Mouse (Mus musculus): ENCODE measurements around the gene Gas7.

Gene Gas7

GRCm38 (mm10) chr11:67535703-67536102 lies 80.5 kb downstream of the Gas7 start:
- no peak for DNase-seq

DNA sequence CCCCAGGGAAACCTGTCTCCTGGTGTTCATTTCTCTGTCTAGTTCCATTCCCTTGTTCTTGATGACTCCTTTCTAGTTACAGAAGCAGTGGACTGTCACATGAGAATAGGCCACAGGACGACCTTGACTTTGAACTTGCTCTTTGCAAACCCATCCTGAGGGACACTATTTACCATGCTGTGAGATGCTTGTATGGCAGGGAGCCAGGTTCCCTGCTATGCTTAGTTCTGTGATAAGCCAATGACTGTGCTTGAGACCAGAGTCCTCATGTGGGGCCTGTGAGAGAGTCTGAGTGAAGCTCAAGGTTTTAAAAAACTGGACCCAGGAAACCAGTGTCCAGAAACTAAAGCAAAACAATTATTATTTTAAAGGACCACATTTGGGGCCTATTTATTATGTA lies 81.2 kb downstream of the Gas7 start:
- no peak for DNase-seq

GRCm38 (mm10) chr11:67537353-67537752 lies 82.1 kb downstream of the Gas7 start:
- DNase-seq: no peak

DNA sequence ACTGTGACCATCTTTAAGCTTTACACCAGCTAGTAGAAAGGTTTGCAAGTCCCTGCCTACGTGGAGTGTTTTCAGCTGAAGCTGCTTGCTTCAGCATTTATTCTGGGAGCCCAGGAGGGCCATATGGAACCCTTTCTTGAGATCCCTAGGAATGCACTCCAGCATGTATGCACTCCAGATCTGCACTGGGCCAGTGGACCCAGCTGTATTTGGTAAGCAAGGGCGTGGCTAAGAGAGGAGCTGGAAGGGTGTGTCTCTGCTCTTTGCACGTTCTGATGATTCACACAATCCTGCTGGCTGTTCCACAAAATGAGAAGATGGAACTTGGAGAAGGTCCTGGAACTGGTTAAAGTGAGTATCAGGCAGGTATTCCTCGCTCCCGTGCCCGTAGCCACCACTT lies 83.3 kb downstream of the Gas7 start:
- DNase-seq: peak in 1 of 2 experiments; percentile 45

- peak in 1 of 2 experiments; percentile 28 for DNase-seq
These were observed 89.6 kb downstream of the Gas7 start for GRCm38 (mm10) chr11:67544656-67545432.

DNA sequence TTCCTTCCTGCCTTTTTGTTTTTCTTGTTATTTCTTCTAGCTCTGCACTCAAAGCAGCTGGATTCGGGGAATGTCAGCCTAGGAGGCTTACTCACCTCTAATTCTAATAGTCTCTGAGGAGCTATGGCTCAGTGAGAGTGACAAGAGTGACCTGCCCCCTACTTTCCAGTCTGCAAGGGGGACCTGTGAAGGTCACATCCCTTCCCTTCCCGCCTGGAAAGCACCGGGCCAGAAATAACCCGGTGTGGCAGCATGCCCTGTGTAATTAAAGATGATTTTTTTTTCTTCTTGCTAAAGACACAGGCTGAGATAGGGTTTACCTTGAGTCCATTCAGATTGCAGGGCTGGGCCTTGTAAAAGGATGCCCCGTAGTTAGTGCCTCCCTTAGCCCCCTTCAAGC lies 91.3 kb downstream of the Gas7 start:
- peak in 1 of 2 experiments; percentile 20 for DNase-seq

- no peak for DNase-seq
These were observed 94.1 kb downstream of the Gas7 start for GRCm38 (mm10) chr11:67549306-67549705.

DNA sequence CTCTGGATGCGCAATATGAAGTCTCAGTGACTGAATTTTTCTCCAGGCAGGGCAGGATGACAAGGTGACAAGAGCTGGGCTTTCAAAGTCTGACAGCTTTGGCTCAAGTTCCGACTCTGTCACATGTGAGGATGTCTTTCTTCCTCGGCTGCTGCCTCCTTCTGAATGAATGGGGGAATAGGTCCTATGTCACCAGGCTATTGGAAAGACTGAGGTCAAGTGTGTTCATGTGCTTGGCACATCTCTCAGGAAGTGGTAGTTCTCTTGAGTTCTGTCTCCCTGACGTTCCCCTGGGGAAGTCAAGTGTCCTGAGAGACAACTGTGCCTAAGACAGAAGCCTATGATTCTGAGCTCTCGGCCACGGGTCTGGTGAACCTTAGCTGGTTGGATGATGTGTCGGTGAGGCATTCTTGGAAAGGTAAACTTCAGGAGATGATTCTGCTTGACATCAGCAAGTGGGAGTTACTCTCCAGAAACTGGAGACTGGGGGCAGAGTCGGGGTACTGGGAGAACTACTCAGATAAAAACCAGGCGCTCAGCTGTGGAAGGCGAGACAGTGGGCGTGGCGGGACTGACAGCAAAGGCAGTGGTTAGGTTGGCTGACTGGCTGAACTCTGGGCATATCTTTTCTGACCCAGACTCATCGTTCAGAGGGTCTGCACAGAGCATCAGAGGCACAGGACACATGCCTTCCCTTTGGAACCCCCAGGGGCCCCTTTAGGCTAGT lies 94.7 kb downstream of the Gas7 start:
- peak in 1 of 2 experiments; percentile 37 for DNase-seq

GRCm38 (mm10) chr11:67552400-67552799 lies 97.2 kb downstream of the Gas7 start:
- DNase-seq: no peak

- no peak for DNase-seq
These were observed 99.0 kb downstream of the Gas7 start for GRCm38 (mm10) chr11:67554276-67554675.

GRCm38 (mm10) chr11:67556360-67556759 lies 101.1 kb downstream of the Gas7 start:
- DNase-seq: no peak

- DNase-seq: peak; percentile 53 to 72
These were observed 103.7 kb downstream of the Gas7 start for GRCm38 (mm10) chr11:67558772-67559448.

- DNase-seq: peak; percentile 23 to 29
These were observed 104.3 kb downstream of the Gas7 start for GRCm38 (mm10) chr11:67559522-67559921.

GRCm38 (mm10) chr11:67561631-67562030 lies 106.4 kb downstream of the Gas7 start:
- DNase-seq: no peak

GRCm38 (mm10) chr11:67563141-67563540 lies 107.9 kb downstream of the Gas7 start:
- DNase-seq: peak in 1 of 2 experiments; percentile 16

GRCm38 (mm10) chr11:67564003-67564637 lies 108.9 kb downstream of the Gas7 start:
- DNase-seq: peak in 1 of 2 experiments; percentile 13

- DNase-seq: peak in 1 of 2 experiments; percentile 10
These were observed 110.3 kb downstream of the Gas7 start for GRCm38 (mm10) chr11:67565512-67565911.

GRCm38 (mm10) chr11:67566704-67567103 lies 111.5 kb downstream of the Gas7 start:
- DNase-seq: no peak

- DNase-seq: no peak
These were observed 111.9 kb downstream of the Gas7 start for GRCm38 (mm10) chr11:67567184-67567583.

DNA sequence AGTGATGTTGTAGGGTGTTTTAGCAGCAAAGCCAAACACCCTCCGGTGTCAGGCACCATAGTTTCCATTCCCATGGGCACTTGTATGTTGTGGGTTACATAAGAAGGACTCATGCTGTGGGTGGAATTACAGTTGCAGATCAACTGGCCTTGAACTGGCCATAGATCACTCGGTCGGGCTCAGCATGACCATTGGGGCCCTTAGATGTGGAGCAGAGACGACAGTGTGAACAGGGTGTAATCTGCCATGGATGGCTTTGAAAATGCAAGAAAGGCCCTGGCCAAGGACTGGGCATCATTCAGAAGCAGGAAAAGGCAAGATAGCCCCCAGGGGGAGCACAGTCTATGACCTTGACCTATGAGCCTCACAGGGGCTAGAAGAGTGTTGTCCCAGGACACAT lies 112.8 kb downstream of the Gas7 start:
- DNase-seq: no peak

- DNase-seq: peak in 1 of 2 experiments; percentile 34
These were observed 113.6 kb downstream of the Gas7 start for GRCm38 (mm10) chr11:67568815-67569214.

DNA sequence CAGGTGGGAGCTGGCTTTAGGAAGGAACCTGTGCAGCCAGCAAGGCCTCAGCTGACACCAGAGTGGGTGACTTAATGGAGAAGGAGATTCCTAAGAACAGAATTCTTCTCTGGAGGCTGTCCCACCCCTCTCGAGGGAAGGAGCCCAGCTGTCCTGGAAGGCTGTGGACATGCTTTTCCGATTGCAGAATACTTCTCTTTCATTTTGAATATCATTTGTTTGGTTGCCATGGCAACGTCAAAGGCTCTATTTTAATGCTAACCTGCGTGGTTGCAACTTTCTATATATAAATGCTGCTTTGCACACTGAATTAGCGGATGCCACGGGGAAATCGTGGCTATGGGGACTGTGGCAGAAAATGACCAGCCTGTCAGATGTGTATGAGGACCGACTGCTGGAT lies 115.7 kb downstream of the Gas7 start:
- peak; percentile 19 to 60 for DNase-seq

DNA sequence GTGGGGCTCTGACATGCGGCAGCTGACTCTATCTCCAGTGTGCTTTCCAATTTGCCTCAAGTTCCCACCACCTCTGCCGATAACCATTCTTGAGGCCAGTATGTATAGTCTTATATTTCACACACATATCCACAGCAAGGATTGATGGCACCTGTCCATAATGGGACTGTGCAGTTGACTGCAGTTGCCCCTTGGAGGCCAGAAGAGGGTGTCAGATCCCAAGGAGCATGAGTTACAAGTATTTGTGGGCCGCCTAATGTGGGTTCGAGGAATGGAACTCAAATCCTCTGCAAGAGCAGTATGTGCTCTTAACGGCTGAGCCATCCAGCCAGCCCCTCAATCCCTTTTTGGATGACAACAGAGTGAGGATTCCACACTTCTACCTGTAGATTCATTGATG lies 119.1 kb downstream of the Gas7 start:
- no peak for DNase-seq

Data from lung, postnatal 4 days (tissue).